Mouse (Mus musculus) ES-Bruce4 (cell line): ENCODE results near the gene Gpank1. TPM values are rescaled to one million over a fixed set of nuclear protein-coding genes. Genes with fewer than 3 reads are reported as not detected.
"Not testable (repeated sequence)": the region's sequence is repeated elsewhere in the genome, so short reads cannot be mapped to it uniquely, and the experiment has no call there.

ENCODE experiments used
- H3K27ac ChIP-seq: 2 replicates; pipeline ENCODE4 v1.5.1; 2012; ENCODE audit warnings: low read length, inconsistent platforms; ENCODE audit not compliant: insufficient read depth
- H3K27me3 ChIP-seq: 2 replicates; pipeline ENCODE4 v1.6.1; 2012; ENCODE audit warnings: mild to moderate bottlenecking, low read length, inconsistent platforms; ENCODE audit not compliant: control insufficient read depth, poor library complexity, insufficient read depth, severe bottlenecking
- H3K36me3 ChIP-seq: 2 replicates; pipeline ENCODE4 v1.6.1; 2012; ENCODE audit warnings: inconsistent platforms, mild to moderate bottlenecking, low read length, moderate library complexity; ENCODE audit not compliant: control insufficient read depth, poor library complexity, insufficient read depth, severe bottlenecking
- H3K4me1 ChIP-seq: one replicate; pipeline ENCODE4 v1.8.1; 2011; ENCODE audit warnings: low read length; ENCODE audit not compliant: control insufficient read depth, insufficient read depth
- H3K4me3 ChIP-seq: 2 replicates; pipeline ENCODE4 v1.5.1; 2011; ENCODE audit warnings: low read depth, mild to moderate bottlenecking, low read length
- H3K9ac ChIP-seq: 2 replicates; pipeline ENCODE4 v1.6.1; 2012; ENCODE audit warnings: low read depth, mild to moderate bottlenecking, inconsistent platforms; ENCODE audit not compliant: poor library complexity, severe bottlenecking
- H3K9me3 ChIP-seq: replicated peaks from 2 replicates; pipeline ENCODE4 v1.6.1; 2012; ENCODE audit warnings: mild to moderate bottlenecking, low read length, inconsistent platforms; ENCODE audit not compliant: control insufficient read depth, poor library complexity, insufficient read depth, severe bottlenecking
- CTCF ChIP-seq: IDR thresholded peaks from one replicate; pipeline ENCODE4 v1.8.1; 2011; ENCODE audit warnings: low read depth, low read length
- EP300 ChIP-seq: IDR thresholded peaks from 2 replicates; pipeline ENCODE4 v1.6.1; 2011; ENCODE audit warnings: low read depth, low read length; ENCODE audit not compliant: insufficient read depth
- POLR2A ChIP-seq: IDR thresholded peaks from one replicate; pipeline ENCODE4 v1.8.1; 2011; ENCODE audit warnings: low read length; ENCODE audit not compliant: insufficient read depth
- polyA plus RNA-seq: library from polyadenylated mRNA; stranded (reverse); fragments of >200 nt; gene quantifications from 2 replicates; pipeline ENCODE4 v1.2.4, GENCODE M21; 2011; ENCODE audit warnings: low read depth; ENCODE audit not compliant: missing spikeins, insufficient read depth, insufficient read length

The Gpank1 gene
- polyA plus RNA-seq, 1 experiment: 19.1 TPM

DNA sequence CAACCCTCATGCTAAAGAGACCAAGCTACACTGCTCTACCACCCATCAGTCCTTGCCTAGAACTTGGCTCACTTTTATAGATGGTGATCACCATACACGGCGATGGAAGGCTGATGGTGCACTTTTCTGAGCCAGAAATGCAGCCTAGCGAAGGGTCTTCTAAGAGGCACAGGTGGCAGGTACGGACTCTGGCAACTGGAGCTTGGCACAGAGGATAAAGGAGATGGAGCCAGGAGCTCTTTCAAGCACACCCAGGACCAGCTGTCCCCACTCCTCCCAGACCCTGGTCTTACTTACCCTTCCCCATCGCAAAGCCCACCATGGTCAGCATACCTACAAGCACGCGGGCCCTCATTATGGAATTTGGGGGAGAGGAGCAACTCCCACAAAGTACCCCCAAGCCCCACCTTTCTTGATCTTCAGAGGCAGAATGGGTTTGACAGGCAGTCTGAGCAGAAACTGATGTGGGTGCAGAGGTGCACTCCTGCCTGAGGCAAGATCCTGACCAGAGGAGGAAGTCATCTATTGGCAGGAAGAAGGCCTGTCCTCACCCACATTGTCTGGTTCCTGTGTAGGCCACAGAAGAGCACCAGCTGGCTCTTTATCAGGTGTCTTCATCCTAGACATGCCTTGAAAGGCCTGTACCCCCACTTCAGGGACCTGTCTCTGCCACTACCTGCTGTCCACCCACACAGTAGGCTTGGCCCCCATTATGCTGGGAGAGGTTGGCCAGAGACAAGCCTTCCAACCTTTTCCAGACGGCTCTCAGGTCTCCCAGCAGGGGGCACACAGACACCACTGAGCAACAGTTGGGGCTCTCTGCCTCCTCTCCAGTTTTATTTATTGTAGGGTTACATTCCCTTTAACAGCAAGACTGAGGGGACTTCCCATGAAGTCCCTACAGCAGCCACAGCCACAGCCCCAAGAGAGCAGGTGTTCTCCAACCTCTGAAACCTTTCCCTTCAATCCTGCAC, 5.9 kb upstream of the Gpank1 start, which contains the start of gene Ly6g5b:
Ly6g5b (minus strand) TSS at position 383 of the 974 bp plus-strand sequence.
- Histone ChIP-seq H3K4me1 (no peaks in the 10 kb centered on the region), H3K9me3 (no peaks in the 10 kb centered on the region), H3K9ac (no peak within 1 kb of the TSS), H3K4me3 (no peak within 1 kb of the TSS), H3K27ac (no peak within 1 kb of the TSS), H3K36me3 (peaks cover 19% of the 10 kb centered on the region), H3K27me3 (no peaks in the 10 kb centered on the region)
- TF ChIP-seq CTCF (peak; percentile 45), EP300 (no peak)

DNA sequence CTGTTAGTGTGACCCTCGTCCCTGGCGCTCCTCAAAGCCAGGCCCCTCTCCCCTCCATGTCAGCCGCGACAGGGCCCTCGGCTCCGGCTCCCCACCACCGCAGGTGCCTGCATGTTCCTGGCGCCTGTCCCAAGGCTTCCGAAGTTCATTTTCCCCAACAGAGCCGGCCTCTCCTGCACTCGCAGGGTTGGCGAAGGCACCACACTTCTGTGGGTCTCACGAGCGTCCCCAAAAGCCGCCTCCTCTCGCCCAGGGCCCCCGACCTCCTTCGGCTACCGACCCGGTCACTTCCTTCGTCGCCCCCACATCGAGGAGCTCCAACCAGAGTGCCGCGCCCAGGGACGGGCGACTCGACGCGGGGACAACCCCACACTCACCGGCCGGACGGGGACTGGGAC, 511 bp upstream of the Gpank1 start:
- TF ChIP-seq POLR2A: no peak
- TF ChIP-seq EP300: no peak
- TF ChIP-seq CTCF: no peak
- no peak overlapping the region for H3K27ac ChIP-seq
- peak overlapping the region; percentile 93 for H3K4me3 ChIP-seq
- no peaks in the 10 kb centered on the region for H3K27me3 ChIP-seq
- peaks cover 27% of the 10 kb centered on the region for H3K36me3 ChIP-seq
- H3K9me3 ChIP-seq: no peaks in the 10 kb centered on the region
- H3K9ac ChIP-seq: peak overlapping the region; percentile 93
- no peaks in the 10 kb centered on the region for H3K4me1 ChIP-seq

DNA sequence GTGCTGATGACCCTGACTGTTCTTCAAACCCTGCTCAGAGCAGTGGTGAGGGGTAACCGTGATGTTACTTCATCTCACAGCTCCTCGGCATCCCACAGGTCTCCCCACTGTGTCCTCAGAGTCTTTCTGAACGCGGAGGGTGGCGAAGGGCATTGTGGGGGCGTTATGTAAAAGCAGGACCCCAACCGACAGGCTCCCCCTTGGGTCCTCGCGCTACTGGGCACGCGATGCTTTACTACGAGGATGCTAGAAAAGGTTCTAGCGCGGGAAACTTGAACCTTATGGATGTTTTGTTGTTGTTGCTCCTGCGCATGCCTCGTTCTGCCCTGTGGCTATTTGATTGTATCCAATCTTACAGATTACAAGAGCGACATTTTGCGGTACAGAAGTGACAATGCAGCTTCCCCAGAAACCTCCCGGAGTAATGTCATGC, 632 bp downstream of the Gpank1 start, which contains the start of gene Csnk2b:
Csnk2b (minus strand) TSS at position 183 of the 433 bp plus-strand sequence.
- Histone ChIP-seq H3K9ac (peak within 1 kb of the TSS; percentile 93), H3K36me3 (peaks cover 21% of the 10 kb centered on the region), H3K4me3 (peak within 1 kb of the TSS; percentile 96), H3K27ac (peak within 1 kb of the TSS; percentile 71), H3K27me3 (no peaks in the 10 kb centered on the region), H3K9me3 (no peaks in the 10 kb centered on the region), H3K4me1 (no peaks in the 10 kb centered on the region)
- no peak for TF ChIP-seq CTCF

DNA sequence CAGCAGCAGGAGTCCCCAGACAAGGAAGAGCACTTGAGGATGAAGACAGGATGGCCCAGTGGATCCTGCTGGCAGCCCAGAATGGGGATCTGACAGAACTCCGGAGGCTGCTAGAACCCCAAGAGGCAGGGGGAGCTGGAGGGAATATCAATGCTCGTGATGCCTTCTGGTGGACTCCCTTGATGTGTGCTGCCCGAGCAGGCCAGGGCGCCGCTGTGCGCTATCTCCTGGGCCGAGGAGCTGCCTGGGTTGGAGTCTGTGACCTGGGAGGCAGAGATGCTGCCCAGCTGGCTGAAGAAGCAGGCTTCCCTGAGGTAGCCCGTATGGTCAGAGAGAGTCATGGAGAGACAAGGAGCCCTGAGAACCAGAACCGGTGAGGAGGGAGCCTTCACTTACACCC, 2.0 kb downstream of the Gpank1 start:
- not testable (repeated sequence) for H3K4me1 ChIP-seq, H3K4me3 ChIP-seq, H3K27ac ChIP-seq, H3K9ac ChIP-seq, H3K9me3 ChIP-seq, H3K27me3 ChIP-seq
- peaks cover 12% of the 10 kb centered on the region for H3K36me3 ChIP-seq

DNA sequence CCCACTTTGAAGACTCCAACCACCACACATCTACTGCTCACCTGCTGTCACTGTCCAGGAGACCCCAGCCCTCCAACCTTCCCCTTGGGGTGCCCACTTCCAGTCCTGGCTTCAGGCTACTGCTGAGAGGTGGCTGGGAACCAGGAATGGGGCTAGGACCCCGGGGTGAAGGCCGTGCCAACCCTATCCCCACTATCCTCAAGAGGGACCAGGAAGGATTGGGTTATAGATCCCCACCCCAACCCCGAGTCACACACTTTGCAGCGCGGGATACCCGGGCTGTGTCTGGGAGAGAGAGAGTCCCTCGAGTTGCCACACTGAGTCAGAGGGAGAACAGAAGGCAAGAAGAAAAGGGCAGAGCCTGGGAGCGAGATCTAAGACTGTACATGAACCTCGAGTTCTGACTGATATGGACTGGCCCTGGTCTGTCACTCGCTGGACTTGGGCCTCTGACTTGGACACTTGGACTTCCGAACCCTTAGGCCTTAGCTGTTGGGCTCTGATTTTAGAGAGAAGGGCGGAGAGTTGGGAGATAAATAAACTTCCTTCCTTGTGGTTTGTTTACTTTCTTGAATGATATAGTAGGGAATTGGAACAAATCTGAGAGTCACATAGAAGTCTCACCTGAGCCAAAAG, 3.1 kb downstream of the Gpank1 start:
- not testable (repeated sequence) for H3K27ac ChIP-seq, H3K9me3 ChIP-seq, H3K36me3 ChIP-seq, H3K4me1 ChIP-seq, H3K9ac ChIP-seq, H3K4me3 ChIP-seq, H3K27me3 ChIP-seq

DNA sequence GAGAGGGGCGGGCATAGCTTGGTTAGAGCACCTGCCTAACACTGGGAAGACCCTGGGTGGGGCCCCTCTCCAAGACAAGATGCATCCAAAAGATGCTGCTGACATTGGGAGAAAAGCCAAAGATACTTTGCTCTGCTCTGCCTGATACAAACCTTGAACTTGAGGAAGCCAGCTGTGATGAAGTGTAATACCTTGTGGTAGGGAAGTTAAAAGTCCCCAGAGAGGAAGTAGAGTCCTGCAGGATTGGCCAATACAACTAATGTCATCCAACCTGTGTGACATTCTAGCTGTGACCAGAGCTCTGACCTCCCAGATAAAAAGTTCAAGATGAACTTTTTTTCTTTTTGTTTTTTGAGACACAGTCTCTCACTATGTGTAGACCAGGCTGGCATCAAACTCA, 3.8 kb downstream of the Gpank1 start:
- Histone ChIP-seq H3K27me3 (no peaks in the 10 kb centered on the region), H3K27ac (no peak overlapping the region), H3K9me3 (no peaks in the 10 kb centered on the region), H3K4me3 (no peak overlapping the region), H3K4me1 (no peaks in the 10 kb centered on the region), H3K9ac (no peak overlapping the region), H3K36me3 (peaks cover 8% of the 10 kb centered on the region)
- TF ChIP-seq EP300 (no peak), CTCF (no peak), POLR2A (no peak)
